Mouse (Mus musculus) ES-E14 (cell line): ENCODE measurements at regions not wholly inside any gene's neighbourhood (a gene's known extent, or its start where the extent isn't known, plus 50 kb on each side); places are given as distances from the start of the nearest gene placed in this dataset.

Experiments
- MAFK ChIP-seq: IDR thresholded peaks from 2 replicates; pipeline ENCODE4 v1.6.1; 2014; ENCODE audit warnings: mild to moderate bottlenecking, low read depth, low read length, inconsistent platforms; ENCODE audit not compliant: insufficient read depth
- ZNF384 ChIP-seq: IDR thresholded peaks from 2 replicates; pipeline ENCODE4 v1.6.1; 2012; ENCODE audit warnings: low read depth, low read length, inconsistent platforms

GRCm38 (mm10) chr11:112850532-112851272 is 68.7 kb downstream of the Sox9 start:
- TF ChIP-seq MAFK (no peak), ZNF384 (no peak)
